Mouse (Mus musculus): ENCODE results near the gene Hspa1a.

- TF ChIP-seq CTCF (IDR thresholded peaks at IDR 0.05; ENCODE audit: extremely low read depth, insufficient read depth, low read length) (no peak), POLR2A (IDR thresholded peaks at IDR 0.05; ENCODE audit: extremely low read depth, insufficient read depth, low read length) (no peak)
Observed at GRCm38 (mm10) chr17:35018171-35018570, 46.2 kb upstream of the Hspa1a start.
